Mouse (Mus musculus) kidney, embryonic 16.5 days (tissue): ENCODE measurements around the gene 2010111I01Rik. TPM values are rescaled to one million over a fixed set of nuclear protein-coding genes. Genes with fewer than 3 reads are reported as not detected.
A peak's percentile ranks its signal among the peaks of the same experiment; 100 is the strongest.

Experiments used
- ATAC-seq: fragments of 200-750 bp; cut with Nextera tagmentation; 2 replicates; pipeline ENCODE4 v1.8.0; 2017; ENCODE audit warnings: moderate TSS enrichment; ENCODE audit not compliant: low FRiP score, low TSS enrichment
- H3K27ac ChIP-seq: fragments of 300-500 bp; sonication (generic); 2 replicates; pipeline ENCODE4 v1.5.1; 2014; ENCODE audit warnings: low read length
- H3K27me3 ChIP-seq: fragments of 300-500 bp; sonication (generic); 2 replicates; pipeline ENCODE4 v1.6.1; 2014; ENCODE audit warnings: low read length, control low read depth, mixed read lengths; ENCODE audit not compliant: insufficient read depth
- H3K36me3 ChIP-seq: fragments of 300-500 bp; sonication (generic); 2 replicates; pipeline ENCODE4 v1.6.1; 2014; ENCODE audit warnings: low read length, control low read depth, mixed read lengths; ENCODE audit not compliant: insufficient read depth
- H3K4me1 ChIP-seq: fragments of 300-500 bp; sonication (generic); 2 replicates; pipeline ENCODE4 v1.6.1; 2014; ENCODE audit warnings: low read length, control low read depth, mixed read lengths; ENCODE audit not compliant: insufficient read depth
- H3K4me2 ChIP-seq: fragments of 300-500 bp; sonication (generic); replicated peaks from 2 replicates; pipeline ENCODE4 v1.6.1; 2014; ENCODE audit warnings: low read depth, low read length
- H3K4me3 ChIP-seq: fragments of 300-500 bp; sonication (generic); 2 replicates; pipeline ENCODE4 v1.5.1; 2014; ENCODE audit warnings: mild to moderate bottlenecking, low read length
- H3K9ac ChIP-seq: fragments of 300-500 bp; sonication (generic); replicated peaks from 2 replicates; pipeline ENCODE4 v1.6.1; 2014; ENCODE audit warnings: low read length
- H3K9me3 ChIP-seq: fragments of 300-500 bp; sonication (generic); 2 replicates; pipeline ENCODE4 v1.6.1; 2016; ENCODE audit warnings: low read length, control low read depth
- WGBS: fragments of 180-500 bp; shearing (Covaris S2); extraction: QIAGEN DNeasy Blood & Tissue Kit; methylation state at CpG from one replicate; pipeline ENCODE4 v1.1.7; 2014; 5-methylcytosine and 5-hydroxymethylcytosine counted together
- polyA plus RNA-seq: library from polyadenylated mRNA; unstranded; fragments of >200 nt; fragmentation: Nextera tagmentation; extraction: Ambion mirVana; gene quantifications from 2 replicates; pipeline ENCODE4 v1.2.1, GENCODE M21; 2015

2010111I01Rik gene
- polyA plus RNA-seq, 1 experiment from 2014 or later = 146 TPM

DNA sequence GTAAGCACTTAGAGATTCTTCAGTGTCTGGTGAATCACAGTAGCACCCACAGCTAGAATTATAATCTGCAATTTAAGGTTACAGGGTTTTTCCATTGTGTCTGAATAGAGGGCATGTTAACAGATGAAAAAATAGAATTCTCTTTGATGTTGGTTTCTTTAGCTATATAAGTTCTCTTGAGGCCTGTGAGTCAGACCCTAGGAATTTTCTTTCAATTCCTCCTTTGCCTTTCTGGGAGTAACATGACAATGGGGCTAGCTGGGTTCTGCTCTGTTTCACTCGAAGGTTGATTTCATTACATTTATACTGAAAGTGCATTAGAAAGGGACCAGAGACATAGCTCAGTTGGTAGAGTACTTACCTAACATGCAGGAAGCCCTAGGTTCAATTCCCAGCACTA, 101.9 kb downstream of the 2010111I01Rik start:
- no peak overlapping the region for H3K4me3 ChIP-seq
- WGBS = 58% methylated on average over 1 of the region's 1 CpGs
- no peaks in the 10 kb centered on the region for H3K9me3 ChIP-seq
- H3K27me3 ChIP-seq = no peaks in the 10 kb centered on the region
- ATAC-seq = no peak
- H3K4me2 ChIP-seq = no peak overlapping the region
- no peak overlapping the region for H3K27ac ChIP-seq
- no peak overlapping the region for H3K9ac ChIP-seq
- H3K36me3 ChIP-seq = no peaks in the 10 kb centered on the region
- no peaks in the 10 kb centered on the region for H3K4me1 ChIP-seq

GRCm38 (mm10) chr13:63068371-63069136, 103.9 kb downstream of the 2010111I01Rik start:
- Histone ChIP-seq H3K4me3 (no peak overlapping the region), H3K9me3 (no peaks in the 10 kb centered on the region), H3K4me1 (no peaks in the 10 kb centered on the region), H3K36me3 (no peaks in the 10 kb centered on the region), H3K4me2 (no peak overlapping the region), H3K27me3 (no peaks in the 10 kb centered on the region), H3K9ac (no peak overlapping the region), H3K27ac (no peak overlapping the region)
- WGBS = 59% methylated on average over 4 of the region's 4 CpGs
- ATAC-seq = no peak

GRCm38 (mm10) chr13:63071874-63072273, 107.2 kb downstream of the 2010111I01Rik start:
- H3K9me3 ChIP-seq = no peaks in the 10 kb centered on the region
- H3K36me3 ChIP-seq = no peaks in the 10 kb centered on the region
- whole genome bisulfite sequencing = 71% methylated on average over 8 of the region's 8 CpGs
- ATAC-seq = no peak
- H3K27ac ChIP-seq = no peak overlapping the region
- H3K9ac ChIP-seq = no peak overlapping the region
- no peak overlapping the region for H3K4me2 ChIP-seq
- no peak overlapping the region for H3K4me3 ChIP-seq
- H3K4me1 ChIP-seq = no peaks in the 10 kb centered on the region
- H3K27me3 ChIP-seq = no peaks in the 10 kb centered on the region

DNA sequence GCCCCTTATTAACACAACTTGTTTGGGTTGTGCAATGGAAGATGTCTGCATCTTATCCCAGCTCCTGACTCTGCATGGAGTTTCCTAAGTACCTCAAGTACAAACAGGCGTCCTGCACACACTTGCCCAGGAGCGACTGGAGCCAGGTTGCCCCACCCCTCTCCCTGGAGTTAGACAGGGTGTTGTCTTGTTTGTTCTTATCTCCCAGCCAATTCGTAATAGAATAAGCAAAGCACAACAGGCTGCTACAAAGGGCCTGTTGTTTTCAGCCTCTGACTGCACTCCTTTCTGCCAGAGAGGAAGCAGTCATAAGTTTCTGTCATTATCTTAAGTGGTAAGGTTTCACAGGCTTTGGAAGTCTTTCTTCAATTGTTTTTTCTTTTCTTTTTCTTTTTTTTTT, 107.7 kb downstream of the 2010111I01Rik start:
- no peaks in the 10 kb centered on the region for H3K4me1 ChIP-seq
- no peak overlapping the region for H3K27ac ChIP-seq
- no peak overlapping the region for H3K9ac ChIP-seq
- WGBS = 30% methylated on average over 3 of the region's 3 CpGs
- H3K27me3 ChIP-seq = no peaks in the 10 kb centered on the region
- no peaks in the 10 kb centered on the region for H3K36me3 ChIP-seq
- no peak overlapping the region for H3K4me3 ChIP-seq
- no peaks in the 10 kb centered on the region for H3K9me3 ChIP-seq
- no peak overlapping the region for H3K4me2 ChIP-seq
- ATAC-seq = no peak

DNA sequence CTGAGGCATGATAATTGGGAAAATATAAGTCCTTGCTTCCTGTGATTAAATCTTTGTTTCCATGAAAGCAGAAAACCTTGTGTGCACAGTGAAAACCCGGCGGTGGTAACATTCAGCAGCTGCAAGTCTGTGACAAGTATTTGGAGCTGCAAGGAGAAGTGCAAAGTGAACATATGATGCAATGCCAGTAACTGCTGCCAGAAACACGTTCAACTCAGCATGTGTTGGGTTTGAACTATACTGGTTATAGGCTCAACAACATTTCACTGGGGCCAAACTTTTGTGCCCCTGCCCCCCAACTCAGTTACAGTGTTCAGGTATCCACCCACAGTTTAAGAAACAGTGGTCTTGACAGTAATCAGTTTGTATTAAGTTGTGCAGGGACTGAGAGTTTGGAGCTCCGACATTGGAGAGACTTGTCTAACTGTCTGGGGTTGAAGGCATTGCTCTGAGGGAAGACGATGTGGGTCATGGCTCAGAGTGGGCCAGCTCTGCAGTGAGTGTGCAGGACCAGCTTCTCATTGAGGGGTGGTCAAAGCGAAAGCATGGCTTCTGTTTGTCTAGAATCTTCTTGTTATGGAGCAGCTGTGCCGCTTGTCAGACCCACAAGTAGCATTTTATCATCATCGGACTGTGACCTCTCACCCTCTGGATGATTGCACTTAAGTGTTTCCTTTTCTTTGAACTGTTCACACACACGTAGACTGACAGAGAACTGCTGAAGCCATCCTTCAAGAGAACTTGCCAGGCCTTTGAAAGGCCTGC, 109.4 kb downstream of the 2010111I01Rik start:
- Histone ChIP-seq H3K27me3 (no peaks in the 10 kb centered on the region), H3K27ac (no peak overlapping the region), H3K4me3 (no peak overlapping the region), H3K4me1 (no peaks in the 10 kb centered on the region), H3K36me3 (no peaks in the 10 kb centered on the region), H3K4me2 (no peak overlapping the region), H3K9me3 (no peaks in the 10 kb centered on the region), H3K9ac (no peak overlapping the region)
- WGBS = 44% methylated on average over 9 of the region's 9 CpGs
- peak; percentile 31 for ATAC-seq

- H3K4me2 ChIP-seq = no peak overlapping the region
- ATAC-seq = no peak
- H3K4me1 ChIP-seq = no peaks in the 10 kb centered on the region
- H3K27ac ChIP-seq = no peak overlapping the region
- H3K36me3 ChIP-seq = no peaks in the 10 kb centered on the region
- no peaks in the 10 kb centered on the region for H3K9me3 ChIP-seq
- no peak overlapping the region for H3K9ac ChIP-seq
- WGBS = 68% methylated on average over 3 of the region's 3 CpGs
- H3K27me3 ChIP-seq = no peaks in the 10 kb centered on the region
- no peak overlapping the region for H3K4me3 ChIP-seq
Observed at GRCm38 (mm10) chr13:63074676-63074991, 109.9 kb downstream of the 2010111I01Rik start.

GRCm38 (mm10) chr13:63075331-63075855, 110.7 kb downstream of the 2010111I01Rik start:
- Histone ChIP-seq H3K27ac (no peak overlapping the region), H3K9ac (no peak overlapping the region), H3K4me2 (no peak overlapping the region), H3K4me1 (no peaks in the 10 kb centered on the region), H3K27me3 (no peaks in the 10 kb centered on the region), H3K4me3 (no peak overlapping the region), H3K36me3 (no peaks in the 10 kb centered on the region), H3K9me3 (no peaks in the 10 kb centered on the region)
- ATAC-seq = no peak
- 86% methylated on average over 2 of the region's 2 CpGs for WGBS

DNA sequence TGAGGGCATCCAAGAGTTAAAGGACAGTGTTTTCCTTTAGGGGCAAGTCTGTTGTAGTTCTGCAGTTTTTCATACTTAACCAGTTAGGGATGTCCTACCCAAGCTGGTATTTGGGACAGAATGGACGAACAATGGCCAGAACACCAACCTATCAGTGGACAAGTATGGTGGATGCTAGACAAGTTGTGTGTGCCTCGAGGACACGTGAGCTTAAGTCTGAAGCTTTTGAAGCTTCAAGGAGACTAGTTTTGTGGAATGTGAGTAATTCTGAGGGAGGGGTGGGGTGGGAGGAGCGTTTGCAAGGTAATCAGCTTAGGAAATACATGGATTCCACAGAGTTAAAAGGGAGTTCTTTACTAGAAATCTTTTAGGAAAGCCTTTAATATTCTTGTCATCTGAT, 115.5 kb downstream of the 2010111I01Rik start:
- WGBS = 38% methylated on average over 4 of the region's 4 CpGs
- H3K4me3 ChIP-seq = no peak overlapping the region
- no peaks in the 10 kb centered on the region for H3K36me3 ChIP-seq
- ATAC-seq = no peak
- H3K4me2 ChIP-seq = no peak overlapping the region
- no peak overlapping the region for H3K9ac ChIP-seq
- no peaks in the 10 kb centered on the region for H3K4me1 ChIP-seq
- no peaks in the 10 kb centered on the region for H3K27me3 ChIP-seq
- H3K9me3 ChIP-seq = no peaks in the 10 kb centered on the region
- H3K27ac ChIP-seq = no peak overlapping the region

DNA sequence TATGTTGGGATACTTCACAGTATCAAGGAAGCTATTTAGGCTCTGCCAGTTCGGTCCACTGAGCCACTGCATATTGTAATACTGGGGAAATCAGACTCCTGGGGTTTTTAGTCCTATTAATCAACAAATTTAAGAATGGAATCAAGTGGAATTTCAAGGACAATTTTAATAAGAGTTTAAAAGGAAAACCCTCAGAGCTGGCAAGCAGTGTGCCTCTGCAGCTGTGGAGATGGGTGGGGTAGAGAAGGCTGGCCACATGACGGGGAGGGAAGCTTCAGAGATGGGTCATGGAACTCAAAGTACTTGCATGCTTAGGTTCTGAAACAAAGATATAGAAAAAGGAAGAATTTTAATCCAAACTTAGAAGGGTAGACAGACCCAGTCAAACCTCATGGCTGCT, 116.1 kb downstream of the 2010111I01Rik start:
- no peaks in the 10 kb centered on the region for H3K36me3 ChIP-seq
- no peak overlapping the region for H3K4me2 ChIP-seq
- no peak overlapping the region for H3K27ac ChIP-seq
- no peaks in the 10 kb centered on the region for H3K4me1 ChIP-seq
- no peak overlapping the region for H3K4me3 ChIP-seq
- no peaks in the 10 kb centered on the region for H3K9me3 ChIP-seq
- no peak overlapping the region for H3K9ac ChIP-seq
- WGBS = 89% methylated on average over 2 of the region's 2 CpGs
- ATAC-seq = no peak
- no peaks in the 10 kb centered on the region for H3K27me3 ChIP-seq

DNA sequence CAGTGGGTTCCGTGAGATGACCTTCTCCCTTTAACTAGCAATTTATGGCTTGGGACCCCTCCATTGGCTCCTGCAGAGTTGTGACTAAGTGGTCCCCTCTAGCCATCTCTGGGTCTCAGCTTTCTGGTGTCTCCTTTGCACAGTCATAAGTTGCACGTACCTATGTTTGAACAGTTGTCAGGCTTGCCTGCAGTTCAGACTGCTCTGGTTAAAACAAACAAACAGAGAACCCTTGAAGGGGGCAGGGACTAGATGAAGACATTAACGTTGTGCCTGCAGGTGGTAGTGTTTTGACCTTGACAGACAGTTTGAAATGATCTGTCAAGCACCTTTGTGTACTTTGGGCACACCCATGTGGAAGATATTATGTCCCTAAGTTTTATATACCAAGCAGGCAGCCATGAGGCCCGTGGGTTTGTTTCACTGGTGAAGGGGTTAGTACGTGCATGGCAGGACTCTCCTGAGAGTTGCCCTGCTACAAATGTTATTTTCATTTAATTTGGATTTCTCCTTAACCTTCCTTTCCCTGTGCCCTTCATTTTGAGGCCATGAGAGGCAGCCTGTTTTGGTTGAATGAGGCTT, 118.0 kb downstream of the 2010111I01Rik start:
- no peak for ATAC-seq
- Histone ChIP-seq H3K27me3 (no peaks in the 10 kb centered on the region), H3K9ac (no peak overlapping the region), H3K27ac (no peak overlapping the region), H3K9me3 (no peaks in the 10 kb centered on the region), H3K4me1 (no peaks in the 10 kb centered on the region), H3K36me3 (no peaks in the 10 kb centered on the region), H3K4me2 (no peak overlapping the region), H3K4me3 (no peak overlapping the region)
- WGBS = 44% methylated on average over 5 of the region's 5 CpGs
